Mouse (Mus musculus): ENCODE results near the gene Sh3bgrl.

Gene Sh3bgrl

DNA sequence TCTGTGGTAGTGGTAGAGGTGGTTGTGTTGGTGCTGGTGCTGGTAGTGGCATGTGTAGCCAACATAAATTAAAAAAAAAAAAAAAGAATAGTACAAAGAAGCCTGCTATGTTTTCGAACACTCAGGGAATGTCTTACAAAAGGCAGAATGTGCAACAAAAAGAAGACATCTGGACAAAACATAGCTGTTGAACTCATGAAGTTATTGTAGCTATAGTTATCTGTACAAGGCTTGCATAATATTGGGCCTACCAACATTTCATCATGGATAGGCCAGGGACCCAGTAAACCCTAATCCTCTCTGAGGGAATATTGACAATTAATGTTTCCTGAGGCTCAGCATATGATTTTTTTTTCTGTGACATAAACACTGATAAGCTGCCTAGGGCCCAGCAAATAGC, 37.3 kb downstream of the Sh3bgrl start:
- DNase-seq: no peak

DNA sequence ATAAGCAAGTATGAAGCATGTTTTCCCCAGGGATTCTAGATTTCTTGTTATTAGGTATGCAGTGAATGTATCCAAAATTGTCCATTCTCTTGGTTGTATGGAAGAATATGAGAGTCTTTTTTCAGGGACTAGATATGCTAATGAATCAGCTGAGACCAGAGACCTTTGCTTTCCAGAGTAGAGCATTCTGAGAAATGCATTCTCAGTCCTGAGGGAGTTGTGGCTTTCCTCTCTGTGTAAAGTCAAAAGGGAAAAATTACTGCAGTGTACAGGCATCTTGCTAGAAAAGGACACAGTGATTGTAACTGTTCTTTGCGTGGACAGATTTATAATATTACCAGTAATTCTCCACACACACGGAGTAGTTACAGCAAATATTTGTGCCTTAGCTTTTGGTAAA, 38.3 kb downstream of the Sh3bgrl start:
- DNase-seq: no peak

DNA sequence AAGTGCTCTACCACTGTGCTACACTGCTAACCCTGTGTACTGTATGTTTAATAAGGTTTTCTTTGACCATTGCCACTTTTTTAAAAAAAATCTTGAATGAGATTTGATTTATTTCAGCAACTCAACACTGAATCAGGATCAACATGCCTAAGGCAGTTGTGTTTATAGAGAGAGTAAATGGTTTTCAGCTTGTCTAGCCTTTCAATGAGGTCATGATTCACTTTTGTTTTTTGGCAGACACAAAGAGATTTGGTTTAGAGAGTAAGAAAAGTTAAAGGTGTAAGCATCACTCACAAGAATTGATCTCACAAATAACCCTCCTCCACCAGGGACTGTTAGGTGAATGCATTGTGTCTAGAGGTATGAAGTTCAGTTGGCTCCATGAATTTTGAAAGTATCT, 41.1 kb downstream of the Sh3bgrl start:
- no peak for DNase-seq

DNA sequence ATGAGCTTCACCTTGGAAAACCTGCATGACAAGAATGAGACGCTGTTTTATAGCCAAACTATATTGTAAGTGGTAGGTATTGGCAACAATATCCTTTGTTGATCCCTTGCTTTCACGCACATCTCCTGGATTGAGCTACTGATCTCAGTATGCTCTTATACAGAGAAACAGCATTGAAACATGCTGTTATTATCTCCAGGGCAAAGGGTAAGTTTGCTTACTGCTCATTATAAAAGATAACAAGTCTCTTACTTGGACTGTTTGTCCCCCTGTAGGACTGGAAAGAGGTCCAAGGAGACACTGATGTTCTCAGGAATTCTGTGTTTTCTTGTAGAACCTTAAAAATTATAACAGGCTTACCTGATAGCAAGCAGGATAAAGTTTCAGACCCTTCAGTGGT, 41.7 kb downstream of the Sh3bgrl start:
- DNase-seq: no peak

DNA sequence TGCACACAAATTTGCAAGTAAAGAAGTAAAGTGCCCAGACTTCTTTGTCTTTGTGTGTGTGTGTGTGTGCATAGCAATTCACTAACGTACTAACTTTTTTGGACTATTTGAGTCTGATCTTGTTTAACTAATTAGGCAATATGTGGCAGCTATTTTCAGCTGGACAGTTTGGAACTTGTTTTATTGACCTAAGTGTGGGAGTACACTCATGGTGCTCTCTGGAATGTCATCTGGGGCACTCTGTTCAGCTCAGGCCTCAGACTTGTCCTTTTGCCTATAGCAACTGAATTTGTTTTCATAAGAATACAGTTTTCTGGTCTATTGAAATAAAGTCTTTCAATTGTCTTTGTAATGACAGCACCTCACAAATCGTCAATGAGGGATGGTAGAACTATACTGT, 42.1 kb downstream of the Sh3bgrl start:
- no peak for DNase-seq

DNA sequence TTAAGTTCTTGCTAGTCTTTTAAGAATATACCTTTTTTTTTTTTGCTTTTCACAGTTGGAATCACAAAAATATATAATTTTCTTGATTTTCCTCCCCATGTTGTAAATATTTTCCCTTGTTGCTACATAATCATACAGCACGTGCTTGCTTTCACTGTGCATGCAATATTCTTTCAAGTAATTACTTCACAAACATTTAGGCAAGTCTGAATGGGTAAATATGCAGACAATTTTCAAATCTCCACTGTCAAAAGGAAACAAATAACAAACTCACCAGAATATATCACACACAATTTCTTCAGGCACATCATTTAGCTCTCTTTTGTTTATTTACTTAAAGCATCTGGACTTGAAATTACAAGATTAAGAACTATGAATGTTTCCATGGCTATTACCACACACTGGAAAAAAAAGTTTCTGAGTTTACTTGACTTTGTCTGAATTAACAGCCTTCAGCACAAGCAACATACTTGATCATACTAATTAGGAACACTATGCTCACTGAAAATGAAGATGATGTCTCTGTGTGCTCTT, 46.2 kb downstream of the Sh3bgrl start:
- no peak for DNase-seq

DNA sequence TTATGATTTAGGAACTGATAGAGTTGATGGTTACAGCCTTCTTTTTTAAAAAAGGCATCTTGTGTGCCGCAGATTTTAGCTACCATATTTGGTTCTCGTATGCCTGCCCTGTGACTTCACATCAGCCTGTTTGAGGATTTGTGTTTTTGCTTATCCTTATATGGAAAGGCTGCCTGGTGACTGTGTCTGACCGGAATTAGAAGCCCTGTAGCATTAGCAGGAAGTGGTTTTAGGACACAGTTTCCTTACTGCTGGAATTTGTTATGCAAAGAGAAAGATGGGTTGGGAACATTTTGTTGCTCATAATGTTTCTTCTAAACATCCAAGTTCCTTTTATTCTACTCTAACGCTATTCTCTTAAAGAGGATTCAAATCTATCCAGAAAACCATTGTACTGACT, 47.1 kb downstream of the Sh3bgrl start:
- DNase-seq: no peak

DNA sequence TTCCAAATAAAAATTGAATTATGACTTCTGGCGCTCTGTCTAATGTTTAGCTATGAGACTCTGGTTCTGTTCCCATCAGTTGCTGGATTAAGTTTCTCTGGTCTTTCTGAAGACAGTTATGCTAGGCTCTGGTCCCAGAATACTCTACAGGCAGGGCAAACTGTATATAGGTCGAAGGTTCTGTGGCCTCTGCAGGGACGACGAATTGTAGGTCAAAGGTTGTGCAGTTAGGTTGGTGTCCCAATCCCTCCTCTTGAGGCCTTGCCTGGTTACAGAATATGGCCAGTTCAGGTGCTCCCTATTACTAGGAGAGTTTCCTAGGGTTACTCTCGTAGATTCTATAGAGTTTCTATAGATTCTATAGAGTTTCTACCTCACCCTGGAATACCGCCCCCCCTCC, 50.6 kb downstream of the Sh3bgrl start:
- DNase-seq: no peak

DNA sequence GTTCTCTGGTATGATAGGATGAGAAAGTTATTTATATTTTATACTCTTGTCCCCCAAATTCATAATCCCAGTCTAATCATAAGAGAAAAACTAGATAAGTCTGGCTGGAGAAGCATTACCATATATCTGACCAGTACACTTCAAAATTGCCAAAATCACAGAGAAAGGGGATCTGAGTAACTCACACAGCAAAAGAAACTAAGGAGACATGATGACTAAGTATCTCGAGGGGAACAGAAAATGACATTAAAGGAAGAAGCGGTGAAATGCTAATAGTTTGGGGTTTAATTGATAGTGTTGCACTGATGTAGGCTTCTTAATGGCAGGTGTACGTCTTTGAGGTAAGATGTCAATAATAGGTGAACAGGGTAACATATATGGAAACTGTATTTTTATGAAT, 51.9 kb downstream of the Sh3bgrl start:
- no peak for DNase-seq

DNA sequence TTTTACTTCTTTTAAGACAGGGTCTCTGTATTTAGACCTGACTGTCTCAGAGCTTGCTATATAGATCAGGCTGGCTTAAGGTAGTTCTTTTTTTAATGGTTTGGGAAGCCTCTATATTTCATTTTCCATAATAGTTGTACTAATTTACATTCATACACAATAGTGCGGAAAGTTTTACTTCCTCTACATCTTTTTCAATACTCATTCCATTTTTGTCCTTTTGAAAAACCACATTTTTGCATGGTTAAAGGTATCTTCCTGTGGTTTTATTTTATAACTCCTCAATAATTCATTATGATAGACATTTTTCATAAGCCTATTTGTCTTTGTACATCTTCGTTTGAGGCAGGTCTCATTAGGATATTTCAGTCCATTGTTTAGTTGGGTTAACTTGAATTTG, 56.1 kb downstream of the Sh3bgrl start:
- DNase-seq: no peak

DNA sequence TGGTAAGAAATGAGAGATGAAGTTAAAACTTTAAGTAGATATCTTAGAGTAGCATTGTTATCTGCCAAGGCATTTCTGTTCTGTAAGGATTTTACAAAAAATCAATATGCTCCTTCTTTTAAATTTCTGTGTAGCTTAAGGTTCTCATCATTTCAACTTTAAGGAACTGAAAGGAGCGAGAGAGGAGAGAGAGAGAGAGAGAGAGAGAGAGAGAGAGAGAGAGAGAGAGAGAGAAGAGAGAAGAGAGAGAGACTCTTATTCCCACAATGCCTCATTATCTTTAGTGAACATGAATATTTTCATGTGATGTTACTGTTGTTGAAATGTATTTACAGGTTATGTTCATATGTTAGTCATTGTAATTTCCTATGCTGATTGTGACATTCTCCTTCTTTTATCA, 65.2 kb downstream of the Sh3bgrl start:
- DNase-seq: no peak

DNA sequence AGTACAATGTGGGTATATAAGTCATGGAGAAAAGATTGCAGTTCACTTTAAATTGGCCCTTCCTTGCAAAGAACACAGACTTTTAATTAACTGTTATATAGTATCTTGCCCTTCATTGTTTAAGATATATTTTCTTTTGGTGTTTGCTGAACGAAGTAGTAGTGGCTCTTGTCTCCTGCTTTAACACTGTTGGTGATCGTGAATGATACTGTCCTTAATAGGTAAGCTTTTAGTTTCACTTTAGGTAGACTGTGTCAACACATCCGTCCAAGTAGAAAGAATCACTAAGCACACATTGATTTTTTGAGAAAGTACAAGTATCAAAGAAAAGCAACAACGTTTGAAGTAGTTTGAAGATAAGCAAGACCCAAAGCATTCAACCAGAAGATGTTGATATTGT, 65.7 kb downstream of the Sh3bgrl start:
- no peak for DNase-seq

DNA sequence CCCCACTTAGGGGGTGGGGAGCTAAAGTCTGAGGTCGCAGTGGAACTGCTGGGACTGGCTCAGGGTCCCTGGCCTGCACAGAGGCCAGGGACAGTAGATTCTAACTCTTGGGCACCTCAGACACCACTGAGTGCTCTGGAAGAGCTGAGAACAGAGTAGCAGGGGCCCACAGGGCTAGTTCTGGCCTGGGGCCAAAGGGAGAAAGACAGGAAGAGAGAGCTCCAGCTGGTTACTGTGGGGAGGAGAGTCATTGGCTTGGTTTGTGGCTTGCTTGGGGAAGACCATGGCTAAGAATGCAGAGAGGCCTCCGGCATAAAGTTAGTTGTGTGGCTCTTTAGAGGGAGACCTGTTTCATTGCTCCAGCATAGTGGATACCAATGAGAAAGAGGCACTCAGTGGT, 79.9 kb downstream of the Sh3bgrl start:
- no peak for DNase-seq

DNA sequence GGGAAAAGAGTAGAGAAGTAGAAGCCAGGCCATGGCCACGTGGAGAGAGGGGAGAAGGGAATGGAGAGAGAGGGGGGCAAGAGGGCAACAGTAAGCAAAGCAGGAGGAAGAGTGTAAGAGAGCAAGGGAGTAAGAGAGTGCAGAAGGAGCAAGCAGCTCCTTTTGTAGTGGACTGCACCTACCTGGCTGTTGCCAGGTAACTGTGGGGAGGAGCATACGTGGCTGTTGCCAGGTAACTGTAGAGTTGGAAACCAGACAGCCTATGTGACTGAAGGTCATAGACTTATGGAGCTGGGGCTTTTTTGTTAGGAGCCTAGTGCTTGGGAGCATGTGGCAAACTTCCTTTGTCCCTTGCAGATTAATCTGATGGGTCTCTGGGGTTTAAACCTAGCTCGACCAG, 80.3 kb downstream of the Sh3bgrl start:
- DNase-seq: no peak

DNA sequence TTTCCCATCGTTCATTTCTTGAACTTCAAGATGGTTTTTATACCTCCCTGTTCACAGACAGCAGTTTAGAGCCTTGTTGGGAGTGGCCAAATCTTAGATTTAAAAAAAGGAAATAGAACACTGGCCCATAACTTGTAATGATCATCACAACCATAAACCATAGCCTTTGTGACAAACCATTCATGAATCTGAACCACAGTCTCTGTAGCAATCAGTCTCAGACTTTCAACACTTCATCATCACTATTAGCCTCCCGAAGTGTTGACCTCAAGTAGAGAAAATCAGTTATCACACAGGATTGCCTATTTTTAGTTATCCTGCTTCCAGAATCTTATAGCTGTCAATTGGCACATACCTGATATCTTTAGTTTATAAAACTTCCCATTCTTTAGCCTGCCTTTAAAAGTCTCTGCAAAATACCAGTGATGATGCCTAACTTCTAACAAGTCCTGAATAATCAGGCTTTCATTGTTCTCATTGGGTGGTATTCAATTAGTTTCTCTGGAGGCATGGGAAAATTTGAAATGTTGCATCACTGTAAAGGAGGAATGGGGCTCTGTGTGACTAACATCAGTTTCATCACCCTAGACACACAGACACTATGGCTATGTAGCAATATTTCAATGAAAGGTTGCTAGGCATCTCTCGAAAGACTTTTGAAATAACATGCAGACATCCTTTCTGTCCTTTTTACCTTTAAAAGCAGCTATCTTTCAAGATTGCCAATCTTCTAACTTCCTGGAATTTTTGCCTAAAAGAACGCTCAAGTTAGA, 89.7 kb downstream of the Sh3bgrl start:
- no peak for DNase-seq

DNA sequence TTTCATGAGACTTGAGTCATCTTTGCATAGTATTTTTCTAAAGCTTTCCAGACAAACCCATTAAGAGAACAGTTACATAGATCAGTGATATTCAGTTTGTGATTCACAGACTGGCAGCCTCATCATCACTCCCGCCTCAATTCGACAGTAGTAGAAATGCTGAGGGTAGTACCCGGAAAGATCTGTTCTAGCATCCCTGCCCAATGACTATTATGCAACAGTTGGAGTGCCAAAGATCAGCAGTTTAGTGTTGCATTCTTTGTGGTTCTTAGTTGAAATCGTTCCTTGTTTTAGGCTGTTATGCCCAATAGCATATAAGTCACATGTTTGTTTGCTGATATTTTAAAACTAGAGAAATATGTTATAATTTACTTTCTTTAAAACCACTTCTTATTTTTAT, 94.4 kb downstream of the Sh3bgrl start:
- DNase-seq: no peak

DNA sequence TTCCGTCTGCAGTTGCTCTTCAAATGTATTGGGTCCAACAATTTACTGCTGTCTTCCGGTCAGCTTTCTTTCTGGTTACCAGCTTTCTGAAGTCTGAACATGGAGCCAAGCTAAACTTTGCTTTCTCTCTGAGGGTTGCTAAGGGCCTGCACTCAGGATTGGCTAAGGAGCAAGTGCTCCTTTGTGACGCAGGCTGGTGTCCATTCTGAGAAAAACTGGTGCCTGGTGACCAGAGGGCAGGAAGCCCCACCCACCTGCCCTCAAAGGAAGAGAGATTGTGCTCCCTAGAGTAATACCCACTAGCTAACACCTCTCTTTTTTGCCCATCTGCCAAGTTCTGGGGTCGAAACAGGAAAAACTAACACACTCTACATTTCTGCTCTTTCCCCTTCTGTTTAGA, 95.8 kb downstream of the Sh3bgrl start:
- no peak for DNase-seq

DNA sequence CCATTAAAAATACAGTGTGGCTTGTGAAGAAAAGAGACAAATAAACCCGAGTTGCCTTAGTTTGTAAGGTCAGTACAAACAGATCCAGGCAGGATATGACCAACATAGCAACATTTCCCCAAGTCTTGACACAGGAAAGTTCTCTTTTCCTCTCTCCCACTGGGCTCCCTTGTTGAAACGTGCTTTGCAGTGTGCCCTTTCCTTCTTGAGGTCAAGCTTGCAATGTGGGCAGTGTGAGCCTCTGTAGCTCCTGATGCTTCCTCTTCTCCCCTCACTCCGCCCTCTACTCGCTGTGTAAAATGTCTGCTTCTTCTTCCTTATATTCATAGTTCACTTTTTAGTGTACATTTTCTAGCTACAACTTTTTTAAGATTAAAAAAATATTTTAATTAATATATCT, 96.3 kb downstream of the Sh3bgrl start:
- no peak for DNase-seq

DNA sequence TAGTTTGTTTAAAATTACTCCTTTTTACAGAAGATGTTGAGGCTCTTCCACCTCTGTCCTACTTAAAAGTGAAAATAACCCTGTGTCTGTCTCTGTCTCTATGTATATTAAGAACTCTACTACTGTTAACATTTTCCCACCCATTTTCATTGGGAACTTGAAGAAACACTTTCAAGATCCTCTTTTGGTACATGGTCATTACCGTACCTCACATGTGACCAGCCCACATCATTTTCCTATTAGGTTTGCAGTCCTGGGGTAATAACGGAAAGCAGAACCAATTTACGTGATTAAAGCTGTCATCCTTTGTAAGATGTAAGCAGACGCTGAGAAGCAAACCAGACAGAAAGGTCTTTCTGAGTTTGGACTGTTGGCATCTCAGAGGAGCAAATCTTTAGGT, 101.3 kb downstream of the Sh3bgrl start, which contains the start of gene Gm6377:
TSS of gene Gm6377 (plus strand) at position 289 of the 400 bp plus-strand sequence.
- no peak for DNase-seq

DNA sequence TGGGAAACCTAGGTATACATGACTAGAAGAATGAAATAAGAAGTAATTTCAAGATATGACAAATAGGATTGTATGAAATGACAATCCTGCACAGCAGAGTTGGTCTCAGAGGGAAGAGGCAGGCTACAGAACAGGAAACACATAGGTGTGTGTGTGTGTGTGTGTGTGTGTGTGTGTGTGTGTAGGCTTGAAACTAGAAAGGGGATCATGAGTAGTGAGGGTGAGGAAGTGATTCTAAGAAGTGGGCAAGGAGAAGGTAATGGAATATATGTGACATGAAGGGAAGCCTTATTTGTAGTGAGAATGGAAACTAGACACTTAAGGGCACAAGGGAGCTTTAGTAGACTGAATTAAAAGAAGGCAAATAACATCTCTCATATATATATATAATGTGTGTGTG, 112.7 kb downstream of the Sh3bgrl start:
- no peak for DNase-seq

DNA sequence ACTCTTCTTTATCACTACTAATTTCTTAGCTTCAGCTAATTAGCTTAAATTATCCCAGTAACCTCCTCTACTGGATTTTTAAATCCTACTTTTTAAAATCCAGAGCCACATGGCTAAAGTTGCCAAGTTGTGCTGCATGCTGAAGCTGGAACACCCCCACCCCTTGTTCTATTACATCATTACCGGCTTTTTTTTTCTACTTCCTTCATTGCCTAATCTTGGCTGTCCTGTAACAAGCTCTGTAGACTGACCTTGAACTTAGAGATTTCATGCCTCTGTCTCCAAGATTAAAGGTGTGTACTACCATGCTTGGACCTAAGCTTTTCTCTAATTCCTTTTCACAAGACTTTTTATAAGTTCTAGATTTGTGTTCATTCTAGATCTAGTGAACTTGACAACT, 133.6 kb downstream of the Sh3bgrl start:
- DNase-seq: no peak

DNA sequence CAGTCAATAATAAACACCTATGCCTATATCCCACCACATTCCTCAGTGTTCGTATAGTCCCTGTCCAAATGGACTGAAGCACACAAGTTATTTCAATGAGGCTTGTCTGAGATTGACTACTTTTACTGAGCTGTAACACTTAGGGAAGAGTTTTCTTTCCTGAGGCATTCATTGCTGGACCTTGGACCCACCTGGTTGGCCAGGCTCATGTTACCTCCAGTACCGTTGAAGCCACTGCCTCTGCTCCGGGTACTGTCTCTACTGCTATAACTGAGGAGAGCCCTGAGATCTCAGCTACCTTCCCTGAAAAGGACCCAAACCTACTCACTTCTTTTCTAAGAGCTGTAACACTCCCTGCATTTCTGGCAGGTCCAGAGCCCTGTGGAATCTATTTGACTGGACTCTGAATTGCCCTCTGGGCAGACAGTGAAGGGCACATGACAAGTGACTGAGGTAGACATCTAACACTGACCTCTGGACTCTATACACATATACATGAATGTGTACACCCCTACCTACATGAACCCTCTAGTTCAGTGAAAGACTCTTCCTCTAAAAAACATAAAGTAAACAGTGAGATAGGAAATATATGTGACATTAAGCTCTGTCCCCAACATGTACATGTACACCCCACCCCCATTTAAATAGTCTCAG, 140.3 kb downstream of the Sh3bgrl start:
- no peak for DNase-seq

DNA sequence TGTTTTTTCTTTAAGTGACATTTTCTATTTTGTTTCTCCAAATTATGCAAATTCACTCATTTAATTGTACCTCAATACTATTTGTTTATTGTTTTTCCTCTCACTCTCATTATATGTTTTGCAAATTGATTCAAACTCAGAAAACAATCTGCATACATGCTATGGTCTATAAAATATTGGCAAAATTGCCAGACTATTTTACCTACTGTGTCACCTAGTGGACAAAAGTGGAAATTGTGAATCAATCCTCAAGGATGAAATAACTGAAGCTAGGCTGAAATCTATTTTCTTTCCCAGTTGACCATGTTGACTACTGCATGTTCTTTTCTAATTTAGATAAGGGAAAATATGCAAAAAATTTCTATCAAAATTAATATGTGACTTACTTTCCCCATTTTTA, 143.0 kb downstream of the Sh3bgrl start:
- no peak for DNase-seq

Data from thymus, postnatal 25 days (tissue).